In the genomic region with DNA sequence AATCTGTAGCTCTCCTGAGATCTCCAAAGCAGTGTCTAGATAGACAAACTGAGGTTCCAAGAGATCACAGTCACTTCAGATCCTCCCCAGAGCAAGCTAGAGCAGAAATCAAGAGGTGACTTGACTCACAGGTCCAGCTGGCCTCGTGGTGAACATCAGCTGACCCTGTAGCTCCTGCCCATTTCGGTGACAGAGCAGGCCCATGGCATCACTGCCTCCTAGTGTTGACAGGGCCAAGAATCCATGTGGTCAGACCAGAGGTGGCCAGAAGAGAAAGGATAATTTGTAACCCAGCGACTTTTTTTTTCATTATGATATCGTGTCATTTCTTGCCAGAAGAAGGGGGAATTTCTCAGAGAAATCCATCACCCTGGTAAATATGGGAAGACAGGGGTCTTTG, we compare ENCODE assay signal across 11 mouse cellular contexts. TPM values are rescaled to one million over a fixed set of nuclear protein-coding genes. Genes with fewer than 3 reads are reported as not detected.
DNase-seq lines count a peak whose midpoint lies in the region; ATAC-seq and TF ChIP-seq lines count a peak whose summit lies in the region.
"Had no signal": no experiment of that assay in that cellular context is flagged by ENCODE, and none has a peak within 500 bp of the region (broad histone marks: within the 10 kb centered on the region; RNA-seq: fewer than 3 reads in every experiment).

No protein-coding gene starts in this region.

- TF ChIP-seq POLR2A in testis, adult 2 months (IDR thresholded peaks at IDR 0.05; ENCODE audit: control insufficient read depth, low read depth, low read length): no peak

- no peaks in the 10 kb centered on the region for H3K36me3 ChIP-seq in heart, embryonic 11.5 days (ENCODE audit: control insufficient read depth, insufficient read depth, low read length)
- H3K36me3 ChIP-seq in testis, adult 2 months (ENCODE audit: control insufficient read depth, insufficient read depth, low read length): no peaks in the 10 kb centered on the region
- H3K36me3 ChIP-seq: stomach, embryonic 15.5 days had no signal

- ATAC-seq in heart, embryonic 11.5 days (replicated peaks; ENCODE audit: insufficient number of reproducible peaks, low FRiP score, low TSS enrichment): no peak
- ATAC-seq in granulocyte monocyte progenitor cell, adult 5-6 weeks (replicated peaks; ENCODE audit: poor library complexity, severe bottlenecking): peak; percentile 43

- H3K4me3 ChIP-seq in heart, embryonic 11.5 days (ENCODE audit: low read depth, low read length): no peak overlapping the region
- H3K4me3 ChIP-seq in testis, adult 2 months (ENCODE audit: control insufficient read depth, low read depth, low read length): no peak overlapping the region
- H3K4me3 ChIP-seq: stomach, embryonic 15.5 days had no signal

- DNase-seq in heart, postnatal 4 days: peak; percentile 19
- no peak for DNase-seq in testis, postnatal 14 days (ENCODE audit: low spot score)
- no peak for DNase-seq in cerebellum, postnatal 14 days
- DNase-seq in left cerebral cortex, adult 11 months (ENCODE audit: low spot score): no peak
- DNase-seq: cerebellum, adult 9-11 months; right cerebral cortex, adult 18-20 months had no signal

- H3K27me3 ChIP-seq in heart, embryonic 11.5 days (ENCODE audit: control insufficient read depth, insufficient read depth, low read length): no peaks in the 10 kb centered on the region
- H3K27me3 ChIP-seq in testis, adult 2 months (ENCODE audit: control insufficient read depth, insufficient read depth, low read length): no peaks in the 10 kb centered on the region
- H3K27me3 ChIP-seq: stomach, embryonic 15.5 days had no signal

- no peak overlapping the region for H3K4me2 ChIP-seq in heart, embryonic 11.5 days
- H3K4me2 ChIP-seq: stomach, embryonic 15.5 days had no signal

- H3K9me3 ChIP-seq in heart, embryonic 11.5 days (replicated peaks; ENCODE audit: control insufficient read depth, low read length): no peaks in the 10 kb centered on the region
- H3K9me3 ChIP-seq: stomach, embryonic 15.5 days had no signal

- H3K9ac ChIP-seq in heart, embryonic 11.5 days (ENCODE audit: low read depth, low read length): no peak overlapping the region
- H3K9ac ChIP-seq: stomach, embryonic 15.5 days had no signal

- WGBS in heart, embryonic 11.5 days (ENCODE audit: insufficient replicate concordance): 52% methylated on average over 4 of the region's 4 CpGs

- peaks cover 12% of the 10 kb centered on the region; the same call in 1 of the 2 replicates for H3K4me1 ChIP-seq in heart, embryonic 11.5 days (ENCODE audit: control insufficient read depth, insufficient read depth, low read length)
- H3K4me1 ChIP-seq in testis, adult 2 months (ENCODE audit: control insufficient read depth, insufficient read depth, low read length): peaks cover 2% of the 10 kb centered on the region; the same call in 1 of the 2 replicates
- H3K4me1 ChIP-seq: stomach, embryonic 15.5 days had no signal

- TF ChIP-seq CTCF in testis, adult 2 months (IDR thresholded peaks at IDR 0.05; ENCODE audit: control insufficient read depth, insufficient read depth, insufficient replicate concordance, low read depth, low read length): peak; percentile 36; the same call in 1 of the 2 replicates

- no peak overlapping the region for H3K27ac ChIP-seq in heart, embryonic 11.5 days (ENCODE audit: low read depth, low read length)
- no peak overlapping the region for H3K27ac ChIP-seq in testis, adult 2 months (ENCODE audit: control insufficient read depth, insufficient read depth, low read depth, low read length)
- H3K27ac ChIP-seq: stomach, embryonic 15.5 days had no signal

RNA-seq across cellular contexts. Expression of gene Bcl2l14, which starts 30.2 kb away (rescaled TPM):
- not detected for total RNA-seq in heart, postnatal 4 days (2021)
- polyA plus RNA-seq in heart, embryonic 11.5 days (2014; fragmentation: Nextera tagmentation; extraction: Ambion mirVana): 0.11 and 0.45 TPM in 2 replicates
- polyA plus RNA-seq in testis, adult 2 months (2012; rRNA removed): 63.8 and 70.3 TPM in 2 replicates
- 2.0 TPM in 1 of 2 replicates, not detected in the other for total RNA-seq in granulocyte monocyte progenitor cell, adult 5-6 weeks (2014; fragmentation: Nextera tagmentation)
- 0.60 and 4.0 TPM in 2 replicates for total RNA-seq in granulocyte monocyte progenitor cell, adult 5-6 weeks (2017)
- total RNA-seq: left cerebral cortex, postnatal 14 days had no signal
